17 mouse cellular contexts compared by ENCODE assay signal in genomic region chr5:122345777-122346176, GRCm38 (mm10). TPM values are rescaled to one million over a fixed set of nuclear protein-coding genes. Genes with fewer than 3 reads are reported as not detected.
A peak's percentile ranks its signal among the peaks of the same experiment; 100 is the strongest.
DNase-seq lines count a peak whose midpoint lies in the region; ATAC-seq and TF ChIP-seq lines count a peak whose summit lies in the region.
"Had no signal": no experiment of that assay in that cellular context is flagged by ENCODE, and none has a peak within 500 bp of the region (broad histone marks: within the 10 kb centered on the region; RNA-seq: fewer than 3 reads in every experiment).

No protein-coding gene starts in this region.

- H3K4me1 ChIP-seq in hindbrain, postnatal 0 days (ENCODE audit: insufficient read depth, low read length), result no peaks in the 10 kb centered on the region
- H3K4me1 ChIP-seq in hindbrain, embryonic 12.5 days, result no peaks in the 10 kb centered on the region
- no peaks in the 10 kb centered on the region for H3K4me1 ChIP-seq in lung, postnatal 0 days (ENCODE audit: insufficient read depth, low read depth, low read length)
- H3K4me1 ChIP-seq: embryonic facial prominence, embryonic 10.5 days; hindbrain, embryonic 13.5 days; liver, embryonic 12.5 days; midbrain, embryonic 12.5 days had no signal

- H3K9ac ChIP-seq in hindbrain, postnatal 0 days (replicated peaks; ENCODE audit: low read length), result no peak overlapping the region
- H3K9ac ChIP-seq in hindbrain, embryonic 12.5 days, result no peak overlapping the region
- H3K9ac ChIP-seq in lung, postnatal 0 days (replicated peaks; ENCODE audit: low read depth), result no peak overlapping the region
- H3K9ac ChIP-seq: hindbrain, embryonic 13.5 days; liver, embryonic 12.5 days; lung, embryonic 14.5 days; midbrain, embryonic 12.5 days had no signal

- WGBS in hindbrain, postnatal 0 days, result 83% methylated on average over 4 of the region's 4 CpGs
- 85% methylated on average over 4 of the region's 4 CpGs for WGBS in hindbrain, embryonic 12.5 days
- 76% methylated on average over 4 of the region's 4 CpGs for WGBS in lung, postnatal 0 days

- TF ChIP-seq EP300 in lung, postnatal 0 days (IDR thresholded peaks at IDR 0.05), result no peak

- no peaks in the 10 kb centered on the region for H3K36me3 ChIP-seq in hindbrain, postnatal 0 days (ENCODE audit: insufficient read depth, low read length)
- no peaks in the 10 kb centered on the region for H3K36me3 ChIP-seq in hindbrain, embryonic 12.5 days
- H3K36me3 ChIP-seq in lung, postnatal 0 days (ENCODE audit: insufficient read depth, low read length), result no peaks in the 10 kb centered on the region
- H3K36me3 ChIP-seq: embryonic facial prominence, embryonic 10.5 days; hindbrain, embryonic 13.5 days; liver, embryonic 12.5 days; midbrain, embryonic 12.5 days had no signal

- H3K27me3 ChIP-seq in hindbrain, postnatal 0 days (ENCODE audit: insufficient read depth, low read length), result no peaks in the 10 kb centered on the region
- H3K27me3 ChIP-seq in hindbrain, embryonic 12.5 days, result no peaks in the 10 kb centered on the region; the same call in 1 of the 2 replicates
- no peaks in the 10 kb centered on the region for H3K27me3 ChIP-seq in lung, postnatal 0 days (replicated peaks; ENCODE audit: insufficient read depth, low read length)
- H3K27me3 ChIP-seq: hindbrain, embryonic 13.5 days; liver, embryonic 12.5 days; midbrain, embryonic 12.5 days had no signal

- H3K9me3 ChIP-seq in hindbrain, postnatal 0 days (ENCODE audit: low read length), result no peaks in the 10 kb centered on the region
- H3K9me3 ChIP-seq in hindbrain, embryonic 12.5 days (replicated peaks), result no peaks in the 10 kb centered on the region
- H3K9me3 ChIP-seq in lung, postnatal 0 days (ENCODE audit: low read length), result no peaks in the 10 kb centered on the region
- H3K9me3 ChIP-seq: embryonic facial prominence, embryonic 10.5 days; hindbrain, embryonic 13.5 days; liver, embryonic 12.5 days; midbrain, embryonic 12.5 days had no signal

- no peak overlapping the region for H3K4me2 ChIP-seq in hindbrain, postnatal 0 days (ENCODE audit: low read depth, low read length)
- no peak overlapping the region for H3K4me2 ChIP-seq in hindbrain, embryonic 12.5 days (replicated peaks)
- H3K4me2 ChIP-seq in lung, postnatal 0 days (replicated peaks; ENCODE audit: low read depth, low read length), result no peak overlapping the region
- H3K4me2 ChIP-seq: heart, embryonic 11.5 days; hindbrain, embryonic 13.5 days; liver, embryonic 12.5 days; lung, embryonic 14.5 days; midbrain, embryonic 12.5 days had no signal

- ATAC-seq in hindbrain, postnatal 0 days, result no peak
- no peak for ATAC-seq in hindbrain, embryonic 12.5 days (ENCODE audit: low FRiP score)
- no peak for ATAC-seq in lung, postnatal 0 days
- ATAC-seq: liver, embryonic 12.5 days had no signal

- no peak for DNase-seq in hindbrain, postnatal 0 days (ENCODE audit: low spot score)
- DNase-seq in lung, postnatal 0 days (ENCODE audit: low spot score), result no peak
- DNase-seq in lung, postnatal 10 days, result no peak
- peak; percentile 40 for DNase-seq in NIH3T3 (ENCODE audit: low read depth)
- peak; percentile 36 for DNase-seq in induced T-regulatory cell, adult 2 months (ENCODE audit: low read depth)
- DNase-seq in right cerebral cortex, postnatal 14 days, result no peak
- DNase-seq: adrenal gland, postnatal 36 days; cerebellum, adult 18-20 months; heart, postnatal 10 days; kidney, adult 11 months; lung, embryonic 14.5 days had no signal

- TF ChIP-seq CTCF in hindbrain, postnatal 0 days (IDR thresholded peaks at IDR 0.05; ENCODE audit: low read depth), result peak; percentile 23
- peak; percentile 21 for TF ChIP-seq CTCF in lung, postnatal 0 days (IDR thresholded peaks at IDR 0.05)

- no peak overlapping the region for H3K27ac ChIP-seq in hindbrain, postnatal 0 days
- no peak overlapping the region for H3K27ac ChIP-seq in hindbrain, embryonic 12.5 days
- H3K27ac ChIP-seq in lung, postnatal 0 days (ENCODE audit: low read length), result no peak overlapping the region
- H3K27ac ChIP-seq: embryonic facial prominence, embryonic 10.5 days; hindbrain, embryonic 13.5 days; liver, embryonic 12.5 days; midbrain, embryonic 12.5 days had no signal

- no peak overlapping the region for H3K4me3 ChIP-seq in hindbrain, postnatal 0 days (ENCODE audit: low read length)
- no peak overlapping the region for H3K4me3 ChIP-seq in hindbrain, embryonic 12.5 days
- no peak overlapping the region for H3K4me3 ChIP-seq in lung, postnatal 0 days (ENCODE audit: low read depth, low read length)
- H3K4me3 ChIP-seq: embryonic facial prominence, embryonic 10.5 days; hindbrain, embryonic 13.5 days; liver, embryonic 12.5 days; midbrain, embryonic 12.5 days had no signal

RNA-seq across cellular contexts. Expression of gene Rad9b, which starts 8.3 kb away (rescaled TPM):
- 5.1 and 8.3 TPM in 2 replicates for total RNA-seq in hindbrain, postnatal 0 days (2014; rRNA removed)
- polyA plus RNA-seq in hindbrain, postnatal 0 days (2015; fragmentation: Nextera tagmentation; extraction: Ambion mirVana), result 14.0 and 15.0 TPM in 2 replicates
- polyA plus RNA-seq in hindbrain, embryonic 12.5 days (2016; fragmentation: Nextera tagmentation; extraction: Ambion mirVana), result 13.3 and 15.6 TPM in 2 replicates
- 6.4 and 6.9 TPM in 2 replicates for polyA plus RNA-seq in lung, postnatal 0 days (2015; fragmentation: Nextera tagmentation; extraction: Ambion mirVana)

RNA-seq across cellular contexts. Expression of gene Vps29, which starts 8.4 kb away (rescaled TPM):
- total RNA-seq in hindbrain, postnatal 0 days (2014; rRNA removed), result 90.5 and 111 TPM in 2 replicates
- polyA plus RNA-seq in hindbrain, postnatal 0 days (2015; fragmentation: Nextera tagmentation; extraction: Ambion mirVana), result 344 and 353 TPM in 2 replicates
- polyA plus RNA-seq in hindbrain, embryonic 12.5 days (2016; fragmentation: Nextera tagmentation; extraction: Ambion mirVana), result 207 and 212 TPM in 2 replicates
- polyA plus RNA-seq in lung, postnatal 0 days (2015; fragmentation: Nextera tagmentation; extraction: Ambion mirVana), result 189 and 193 TPM in 2 replicates

RNA-seq across cellular contexts. Expression of gene Gpn3, which starts 25.9 kb away (rescaled TPM):
- total RNA-seq in hindbrain, postnatal 0 days (2014; rRNA removed), result 19.5 and 49.9 TPM in 2 replicates
- polyA plus RNA-seq in hindbrain, postnatal 0 days (2015; fragmentation: Nextera tagmentation; extraction: Ambion mirVana), result 43.0 and 44.3 TPM in 2 replicates
- 52.0 and 52.2 TPM in 2 replicates for polyA plus RNA-seq in hindbrain, embryonic 12.5 days (2016; fragmentation: Nextera tagmentation; extraction: Ambion mirVana)
- 61.2 and 69.2 TPM in 2 replicates for polyA plus RNA-seq in lung, postnatal 0 days (2015; fragmentation: Nextera tagmentation; extraction: Ambion mirVana)

RNA-seq across cellular contexts. Expression of gene Fam216a, which starts 26.4 kb away (rescaled TPM):
- total RNA-seq in hindbrain, postnatal 0 days (2014; rRNA removed), result 107 and 121 TPM in 2 replicates
- polyA plus RNA-seq in hindbrain, postnatal 0 days (2015; fragmentation: Nextera tagmentation; extraction: Ambion mirVana), result 138 and 140 TPM in 2 replicates
- 107 and 114 TPM in 2 replicates for polyA plus RNA-seq in hindbrain, embryonic 12.5 days (2016; fragmentation: Nextera tagmentation; extraction: Ambion mirVana)
- 41.0 and 42.1 TPM in 2 replicates for polyA plus RNA-seq in lung, postnatal 0 days (2015; fragmentation: Nextera tagmentation; extraction: Ambion mirVana)

RNA-seq across cellular contexts. Expression of gene Arpc3, which starts 45.9 kb away (rescaled TPM):
- total RNA-seq in hindbrain, postnatal 0 days (2014; rRNA removed), result 141 and 163 TPM in 2 replicates
- polyA plus RNA-seq in hindbrain, postnatal 0 days (2015; fragmentation: Nextera tagmentation; extraction: Ambion mirVana), result 133 and 144 TPM in 2 replicates
- 115 and 134 TPM in 2 replicates for polyA plus RNA-seq in hindbrain, embryonic 12.5 days (2016; fragmentation: Nextera tagmentation; extraction: Ambion mirVana)
- 169 and 177 TPM in 2 replicates for polyA plus RNA-seq in lung, postnatal 0 days (2015; fragmentation: Nextera tagmentation; extraction: Ambion mirVana)

Comparison
In these comparisons a context has a peak if more than half of its experiments do, and no peak if none do; other contexts are left out.
1. DNase-seq: peak in NIH3T3 (single experiment) and induced T-regulatory cell, adult 2 months (single experiment); none in hindbrain, postnatal 0 days (single experiment), lung, postnatal 0 days (single experiment), lung, postnatal 10 days (single experiment) and right cerebral cortex, postnatal 14 days (single experiment).